Mouse (Mus musculus): ENCODE results near the gene Cracr2a. TPM values are rescaled to one million over a fixed set of nuclear protein-coding genes. Genes with fewer than 3 reads are reported as not detected.

Gene Cracr2a
- polyA plus RNA-seq, 1 experiment from 2014 or later = 0.41 TPM

DNA sequence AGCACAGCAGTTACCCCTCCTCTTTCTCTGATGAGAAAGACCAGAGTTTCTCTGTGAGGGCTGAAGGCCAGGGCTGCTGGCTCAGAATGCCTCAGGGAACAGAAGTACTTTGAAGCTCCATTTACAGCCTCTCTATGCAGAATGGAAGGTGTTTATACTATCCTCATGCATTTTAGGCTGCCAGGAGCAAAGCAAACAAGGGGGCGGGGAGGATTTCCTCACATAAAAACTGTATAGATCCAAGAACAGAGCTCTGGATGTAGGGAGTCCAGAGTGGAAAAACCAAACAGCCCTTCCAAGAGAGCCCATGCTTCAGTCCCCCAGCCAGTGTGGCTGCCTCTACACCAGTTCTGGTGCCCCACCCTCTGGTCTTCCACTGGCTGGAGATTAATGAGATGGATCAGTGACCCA, 147.1 kb downstream of the Cracr2a start:
- Histone ChIP-seq H3K4me2 (ENCODE audit: low read length) (no peak overlapping the region), H3K27ac (replicated peaks; ENCODE audit: low read depth, low read length) (no peak overlapping the region; the same call in 1 of the 2 replicates), H3K9me3 (ENCODE audit: control insufficient read depth, low read length) (no peaks in the 10 kb centered on the region), H3K4me1 (ENCODE audit: control insufficient read depth, insufficient read depth, low read length) (peaks cover 10% of the 10 kb centered on the region), H3K9ac (replicated peaks; ENCODE audit: low read length) (no peak overlapping the region), H3K27me3 (ENCODE audit: control insufficient read depth, insufficient read depth, low read length) (no peaks in the 10 kb centered on the region), H3K4me3 (replicated peaks; ENCODE audit: low read depth, low read length) (no peak overlapping the region), H3K36me3 (ENCODE audit: control insufficient read depth, insufficient read depth, low read length) (peaks cover 6% of the 10 kb centered on the region; the same call in 1 of the 2 replicates)
- 65% methylated on average over 1 of the region's 1 CpGs for WGBS
- peak; percentile 50 for DNase-seq
- ATAC-seq (ENCODE audit: low FRiP score, low TSS enrichment) = no peak

DNA sequence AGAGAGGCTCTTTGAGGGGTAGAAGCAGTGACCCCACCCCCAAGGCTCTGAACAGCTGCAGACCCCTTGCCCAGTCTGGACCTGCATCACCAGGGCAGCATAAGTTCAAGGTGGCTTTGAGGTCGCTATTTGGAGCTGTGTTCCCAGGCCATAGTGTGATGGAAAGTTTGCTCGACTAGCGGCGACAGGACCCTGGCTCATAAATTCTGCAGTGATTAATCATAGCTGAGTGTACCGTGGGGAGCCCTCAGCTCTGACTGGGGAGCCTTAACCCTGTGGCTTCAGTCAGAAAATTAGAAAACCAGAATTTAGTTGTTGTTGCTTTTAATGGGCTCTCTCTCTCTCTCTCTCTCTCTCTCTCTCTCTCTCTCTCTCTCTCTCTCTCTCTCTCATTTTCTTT, 153.8 kb downstream of the Cracr2a start:
- H3K9me3 ChIP-seq (ENCODE audit: control insufficient read depth, low read length) = no peaks in the 10 kb centered on the region
- no peak overlapping the region for H3K27ac ChIP-seq (replicated peaks; ENCODE audit: low read depth, low read length)
- no peak overlapping the region for H3K4me3 ChIP-seq (replicated peaks; ENCODE audit: low read depth, low read length)
- no peak overlapping the region for H3K9ac ChIP-seq (replicated peaks; ENCODE audit: low read length)
- 85% methylated on average over 5 of the region's 5 CpGs for WGBS
- peaks cover 16% of the 10 kb centered on the region for H3K4me1 ChIP-seq (ENCODE audit: control insufficient read depth, insufficient read depth, low read length)
- no peak for DNase-seq
- no peak for ATAC-seq (ENCODE audit: low FRiP score, low TSS enrichment)
- no peak overlapping the region for H3K4me2 ChIP-seq (ENCODE audit: low read length)
- H3K27me3 ChIP-seq (ENCODE audit: control insufficient read depth, insufficient read depth, low read length) = no peaks in the 10 kb centered on the region
- H3K36me3 ChIP-seq (ENCODE audit: control insufficient read depth, insufficient read depth, low read length) = peaks cover 3% of the 10 kb centered on the region; the same call in 1 of the 2 replicates

DNA sequence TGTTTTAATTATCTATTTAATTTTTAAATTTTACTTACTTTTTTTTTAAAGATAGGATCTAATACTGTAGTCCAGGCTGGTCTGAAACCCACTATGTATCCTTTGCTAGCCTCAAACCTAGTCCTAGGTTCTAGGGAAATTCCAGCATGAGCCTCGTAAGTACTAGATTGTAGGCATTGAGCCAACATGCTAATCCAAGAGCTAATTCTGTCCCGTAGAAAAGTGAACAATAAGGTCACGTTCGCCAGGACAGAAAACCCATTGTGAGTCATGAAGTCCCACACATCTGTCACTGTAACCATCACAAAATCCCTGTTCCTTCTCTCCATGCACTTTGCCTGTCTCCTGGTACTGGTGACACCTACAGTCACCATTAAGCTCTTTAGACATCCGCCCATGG, 154.3 kb downstream of the Cracr2a start:
- Histone ChIP-seq H3K4me2 (ENCODE audit: low read length) (no peak overlapping the region), H3K27ac (replicated peaks; ENCODE audit: low read depth, low read length) (no peak overlapping the region), H3K9ac (replicated peaks; ENCODE audit: low read length) (no peak overlapping the region), H3K4me3 (replicated peaks; ENCODE audit: low read depth, low read length) (no peak overlapping the region), H3K27me3 (ENCODE audit: control insufficient read depth, insufficient read depth, low read length) (no peaks in the 10 kb centered on the region), H3K9me3 (ENCODE audit: control insufficient read depth, low read length) (no peaks in the 10 kb centered on the region), H3K36me3 (ENCODE audit: control insufficient read depth, insufficient read depth, low read length) (peaks cover 3% of the 10 kb centered on the region; the same call in 1 of the 2 replicates), H3K4me1 (ENCODE audit: control insufficient read depth, insufficient read depth, low read length) (peaks cover 16% of the 10 kb centered on the region)
- ATAC-seq (ENCODE audit: low FRiP score, low TSS enrichment) (no peak), DNase-seq (no peak)
- WGBS = 53% methylated on average over 5 of the region's 5 CpGs

GRCm38 (mm10) chr6:127717239-127718137, 156.3 kb downstream of the Cracr2a start:
- peak; percentile 70 for DNase-seq
- peak overlapping the region; percentile 63 for H3K27ac ChIP-seq (replicated peaks; ENCODE audit: low read depth, low read length)
- peak overlapping the region; percentile 35 for H3K4me2 ChIP-seq (ENCODE audit: low read length)
- no peaks in the 10 kb centered on the region for H3K9me3 ChIP-seq (ENCODE audit: control insufficient read depth, low read length)
- no peaks in the 10 kb centered on the region for H3K36me3 ChIP-seq (ENCODE audit: control insufficient read depth, insufficient read depth, low read length)
- no peak overlapping the region; the same call in 1 of the 2 replicates for H3K9ac ChIP-seq (replicated peaks; ENCODE audit: low read length)
- peak overlapping the region; percentile 2; the same call in 1 of the 2 replicates for H3K4me3 ChIP-seq (replicated peaks; ENCODE audit: low read depth, low read length)
- H3K4me1 ChIP-seq (ENCODE audit: control insufficient read depth, insufficient read depth, low read length) = peaks cover 16% of the 10 kb centered on the region
- H3K27me3 ChIP-seq (ENCODE audit: control insufficient read depth, insufficient read depth, low read length) = no peaks in the 10 kb centered on the region
- 5% methylated on average over 21 of the region's 21 CpGs for WGBS
- ATAC-seq (ENCODE audit: low FRiP score, low TSS enrichment) = peak; percentile 57; the same call in 1 of the 2 replicates

DNA sequence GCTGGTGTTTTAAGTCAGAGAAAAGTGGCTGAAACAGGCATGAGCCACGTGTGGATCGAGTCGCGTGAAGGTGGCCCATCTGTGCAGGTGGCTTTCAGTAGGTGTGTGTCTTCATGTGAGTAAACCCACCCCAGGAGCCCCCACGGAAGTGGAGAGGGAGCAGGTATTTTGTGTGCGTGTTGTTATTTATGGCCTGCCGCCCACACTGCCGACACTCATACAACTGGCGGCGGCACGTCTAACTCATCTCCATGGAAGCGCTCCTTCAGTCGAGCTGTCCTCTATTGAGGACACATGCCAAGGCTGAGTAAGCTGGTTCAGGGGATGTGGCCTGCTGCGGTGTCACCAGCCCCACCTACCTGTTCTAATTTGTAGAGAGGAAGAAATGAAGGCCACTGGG, 158.7 kb downstream of the Cracr2a start:
- DNase-seq (no peak), ATAC-seq (ENCODE audit: low FRiP score, low TSS enrichment) (no peak)
- H3K4me2 ChIP-seq (ENCODE audit: low read length) = no peak overlapping the region
- H3K27me3 ChIP-seq (ENCODE audit: control insufficient read depth, insufficient read depth, low read length) = no peaks in the 10 kb centered on the region
- H3K9me3 ChIP-seq (ENCODE audit: control insufficient read depth, low read length) = no peaks in the 10 kb centered on the region
- H3K4me1 ChIP-seq (ENCODE audit: control insufficient read depth, insufficient read depth, low read length) = peaks cover 26% of the 10 kb centered on the region
- peaks cover 4% of the 10 kb centered on the region; the same call in 1 of the 2 replicates for H3K36me3 ChIP-seq (ENCODE audit: control insufficient read depth, insufficient read depth, low read length)
- 82% methylated on average over 14 of the region's 14 CpGs for WGBS
- H3K4me3 ChIP-seq (replicated peaks; ENCODE audit: low read depth, low read length) = no peak overlapping the region
- no peak overlapping the region for H3K27ac ChIP-seq (replicated peaks; ENCODE audit: low read depth, low read length)
- no peak overlapping the region for H3K9ac ChIP-seq (replicated peaks; ENCODE audit: low read length)

- ATAC-seq (ENCODE audit: low FRiP score, low TSS enrichment) (no peak), DNase-seq (no peak)
- H3K4me1 ChIP-seq (ENCODE audit: control insufficient read depth, insufficient read depth, low read length) = peaks cover 11% of the 10 kb centered on the region
- peak overlapping the region; percentile 55 for H3K27ac ChIP-seq (replicated peaks; ENCODE audit: low read depth, low read length)
- H3K9me3 ChIP-seq (ENCODE audit: control insufficient read depth, low read length) = no peaks in the 10 kb centered on the region
- H3K4me3 ChIP-seq (replicated peaks; ENCODE audit: low read depth, low read length) = no peak overlapping the region
- H3K9ac ChIP-seq (replicated peaks; ENCODE audit: low read length) = no peak overlapping the region; the same call in 1 of the 2 replicates
- 22% methylated on average over 8 of the region's 8 CpGs for WGBS
- H3K4me2 ChIP-seq (ENCODE audit: low read length) = 0 out of 2 replicates have a peak overlapping the region, but pooled peaks have one; percentile 6
- peaks cover 11% of the 10 kb centered on the region for H3K36me3 ChIP-seq (ENCODE audit: control insufficient read depth, insufficient read depth, low read length)
- H3K27me3 ChIP-seq (ENCODE audit: control insufficient read depth, insufficient read depth, low read length) = no peaks in the 10 kb centered on the region
Measured at GRCm38 (mm10) chr6:127723126-127723525, 162.0 kb downstream of the Cracr2a start.

Other genes with a start within 250 kb of the Cracr2a start
- 79.6 and 111 TPM in 2 replicates for gene Parp11, start 114.5 kb upstream of the Cracr2a start, polyA plus RNA-seq (2014; fragmentation: Nextera tagmentation; extraction: Ambion mirVana)
- 24.9 and 28.5 TPM in 2 replicates for gene Prmt8, start 208.1 kb downstream of the Cracr2a start, polyA plus RNA-seq (2014; fragmentation: Nextera tagmentation; extraction: Ambion mirVana)